Mouse (Mus musculus): ENCODE measurements at regions not wholly inside any gene's neighbourhood (a gene's known extent, or its start where the extent isn't known, plus 50 kb on each side); places are given as distances from the start of the nearest gene placed in this dataset.

DNA sequence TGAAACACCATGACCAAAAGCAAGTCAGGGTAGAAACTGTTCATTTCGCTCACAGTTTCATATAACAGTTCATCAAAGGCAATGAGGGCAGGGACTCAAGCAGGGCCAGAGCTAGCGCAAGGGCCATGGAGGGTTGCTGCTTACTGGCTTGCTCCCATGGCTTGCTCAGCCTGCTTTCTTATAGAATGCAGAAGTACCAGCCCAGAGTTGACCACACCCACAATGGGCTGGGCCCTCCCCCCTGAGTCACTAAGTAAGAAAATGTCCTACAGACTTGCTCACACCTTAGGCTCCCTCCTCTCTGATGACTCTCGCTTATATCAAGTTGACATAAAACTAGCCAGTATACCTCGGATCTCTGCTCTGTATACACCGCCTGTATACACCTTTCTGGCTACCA is 135.5 kb upstream of the Top1 start:
- no peak overlapping the region for H3K4me2 ChIP-seq (ENCODE audit: low read depth, low read length, poor library complexity, severe bottlenecking)
- no peak overlapping the region for H3K9ac ChIP-seq (replicated peaks; ENCODE audit: low read length, poor library complexity, severe bottlenecking)
- H3K4me1 ChIP-seq (ENCODE audit: insufficient read depth, low read length) = no peaks in the 10 kb centered on the region
- H3K9me3 ChIP-seq (ENCODE audit: low read length) = no peaks in the 10 kb centered on the region
- H3K27me3 ChIP-seq (ENCODE audit: insufficient read depth, low read length) = no peaks in the 10 kb centered on the region
- no peak for ATAC-seq (ENCODE audit: low FRiP score)
- no peak overlapping the region for H3K4me3 ChIP-seq (ENCODE audit: low read depth, low read length)
- 93% methylated on average over 5 of the region's 5 CpGs for WGBS
- no peak overlapping the region for H3K27ac ChIP-seq (ENCODE audit: low read depth, low read length)
- H3K36me3 ChIP-seq (ENCODE audit: insufficient read depth, low read length) = no peaks in the 10 kb centered on the region
- DNase-seq (ENCODE audit: low spot score) = no peak
- TF ChIP-seq CTCF (IDR thresholded peaks at IDR 0.05) = no peak

DNA sequence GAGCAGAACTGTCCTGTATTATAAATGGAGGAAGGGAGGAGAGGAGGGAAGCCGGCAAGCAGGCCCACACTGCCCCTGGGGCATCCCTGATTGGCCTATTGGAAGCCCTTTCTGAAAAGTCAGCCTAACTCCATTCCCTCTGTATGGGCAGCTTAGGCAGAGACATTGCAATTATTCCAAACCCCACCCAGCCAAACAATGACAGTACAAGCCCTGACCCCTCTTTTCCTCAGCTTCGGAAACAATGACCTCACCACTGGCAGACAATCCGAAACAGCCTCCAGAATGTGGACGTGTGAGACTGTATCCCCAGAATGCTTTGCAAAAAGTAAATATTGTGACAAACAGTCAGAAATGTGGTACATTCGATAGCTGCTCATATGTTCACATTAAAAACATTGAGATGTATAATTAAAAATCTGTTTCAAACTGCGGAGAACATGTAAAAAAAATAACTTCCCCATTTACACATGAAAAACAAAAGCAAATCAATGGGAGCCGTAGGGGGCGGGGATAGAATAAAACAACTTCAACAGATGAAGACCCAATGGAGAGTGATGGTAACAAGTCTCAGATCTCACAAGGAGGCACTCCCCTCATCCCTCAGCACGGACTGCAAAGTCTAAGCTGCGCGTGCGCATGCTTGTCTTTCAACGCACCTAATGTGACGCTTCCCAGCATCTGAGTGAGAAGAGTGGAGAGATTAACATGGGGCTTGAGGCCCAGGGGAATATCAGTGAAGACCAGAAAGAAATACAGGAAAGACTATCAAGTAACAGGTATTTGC is 134.9 kb upstream of the Top1 start:
- ATAC-seq (ENCODE audit: low FRiP score) (no peak), DNase-seq (ENCODE audit: low spot score) (no peak)
- no peak overlapping the region for H3K4me2 ChIP-seq (ENCODE audit: low read depth, low read length, poor library complexity, severe bottlenecking)
- no peak overlapping the region for H3K9ac ChIP-seq (replicated peaks; ENCODE audit: low read length, poor library complexity, severe bottlenecking)
- 49% methylated on average over 14 of the region's 14 CpGs for WGBS
- H3K9me3 ChIP-seq (ENCODE audit: low read length) = no peaks in the 10 kb centered on the region
- H3K36me3 ChIP-seq (ENCODE audit: insufficient read depth, low read length) = no peaks in the 10 kb centered on the region
- H3K27ac ChIP-seq (ENCODE audit: low read depth, low read length) = no peak overlapping the region
- no peak overlapping the region for H3K4me3 ChIP-seq (ENCODE audit: low read depth, low read length)
- H3K27me3 ChIP-seq (ENCODE audit: insufficient read depth, low read length) = no peaks in the 10 kb centered on the region
- no peak for TF ChIP-seq CTCF (IDR thresholded peaks at IDR 0.05)
- H3K4me1 ChIP-seq (ENCODE audit: insufficient read depth, low read length) = no peaks in the 10 kb centered on the region

DNA sequence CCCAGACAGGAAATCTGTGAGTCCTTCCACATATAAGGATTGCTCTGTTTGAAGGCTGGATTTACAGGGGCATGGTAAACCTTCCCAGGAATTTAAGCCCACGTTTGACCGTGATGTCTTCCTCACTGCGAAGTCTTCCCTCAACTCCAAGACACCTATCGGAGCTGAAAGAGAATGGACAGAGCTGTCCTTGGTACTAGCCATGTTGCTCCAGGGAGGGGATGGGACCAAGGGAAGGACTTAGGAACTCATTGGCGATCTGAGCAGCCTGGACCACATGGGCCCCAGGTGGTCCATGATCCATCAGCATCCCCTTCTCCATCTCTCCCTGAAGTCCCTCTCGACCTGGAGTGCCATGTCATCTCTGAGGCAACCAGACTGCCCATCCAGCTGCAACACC is 130.1 kb upstream of the Top1 start:
- WGBS = 66% methylated on average over 6 of the region's 6 CpGs
- DNase-seq (ENCODE audit: low spot score) = no peak
- H3K27me3 ChIP-seq (ENCODE audit: insufficient read depth, low read length) = no peaks in the 10 kb centered on the region
- H3K4me2 ChIP-seq (ENCODE audit: low read depth, low read length, poor library complexity, severe bottlenecking) = no peak overlapping the region
- no peak for TF ChIP-seq CTCF (IDR thresholded peaks at IDR 0.05)
- no peaks in the 10 kb centered on the region for H3K36me3 ChIP-seq (ENCODE audit: insufficient read depth, low read length)
- no peak overlapping the region for H3K27ac ChIP-seq (ENCODE audit: low read depth, low read length)
- no peak overlapping the region for H3K4me3 ChIP-seq (ENCODE audit: low read depth, low read length)
- ATAC-seq (ENCODE audit: low FRiP score) = no peak
- H3K9ac ChIP-seq (replicated peaks; ENCODE audit: low read length, poor library complexity, severe bottlenecking) = no peak overlapping the region
- no peaks in the 10 kb centered on the region for H3K4me1 ChIP-seq (ENCODE audit: insufficient read depth, low read length)
- H3K9me3 ChIP-seq (ENCODE audit: low read length) = no peaks in the 10 kb centered on the region

DNA sequence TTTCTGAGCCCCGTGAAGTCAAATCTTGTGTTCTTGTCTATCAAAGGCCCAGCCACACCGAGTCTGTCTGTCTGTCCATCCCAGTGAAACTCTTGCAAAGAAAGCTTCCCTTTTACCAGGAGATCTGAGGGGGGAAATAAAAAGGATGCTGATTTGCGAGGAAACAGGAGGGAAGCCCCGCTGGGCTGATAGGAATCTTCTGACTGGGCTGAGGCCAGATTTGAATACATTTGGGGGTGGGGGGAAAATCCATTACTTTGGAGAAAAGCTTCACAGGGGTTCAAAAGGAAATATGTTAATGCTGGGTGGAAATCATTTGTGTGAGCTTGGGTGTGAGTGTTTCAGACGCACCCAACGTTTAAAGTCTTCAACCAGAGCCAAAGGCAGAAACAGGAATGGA is 129.2 kb upstream of the Top1 start:
- 11% methylated on average over 6 of the region's 6 CpGs for WGBS
- ATAC-seq (ENCODE audit: low FRiP score) = no peak
- no peak for DNase-seq (ENCODE audit: low spot score)
- Histone ChIP-seq H3K27ac (ENCODE audit: low read depth, low read length) (no peak overlapping the region), H3K9ac (replicated peaks; ENCODE audit: low read length, poor library complexity, severe bottlenecking) (no peak overlapping the region), H3K27me3 (ENCODE audit: insufficient read depth, low read length) (no peaks in the 10 kb centered on the region), H3K4me1 (ENCODE audit: insufficient read depth, low read length) (no peaks in the 10 kb centered on the region), H3K36me3 (ENCODE audit: insufficient read depth, low read length) (no peaks in the 10 kb centered on the region), H3K4me3 (ENCODE audit: low read depth, low read length) (no peak overlapping the region), H3K9me3 (ENCODE audit: low read length) (no peaks in the 10 kb centered on the region), H3K4me2 (ENCODE audit: low read depth, low read length, poor library complexity, severe bottlenecking) (no peak overlapping the region)
- no peak for TF ChIP-seq CTCF (IDR thresholded peaks at IDR 0.05)

DNA sequence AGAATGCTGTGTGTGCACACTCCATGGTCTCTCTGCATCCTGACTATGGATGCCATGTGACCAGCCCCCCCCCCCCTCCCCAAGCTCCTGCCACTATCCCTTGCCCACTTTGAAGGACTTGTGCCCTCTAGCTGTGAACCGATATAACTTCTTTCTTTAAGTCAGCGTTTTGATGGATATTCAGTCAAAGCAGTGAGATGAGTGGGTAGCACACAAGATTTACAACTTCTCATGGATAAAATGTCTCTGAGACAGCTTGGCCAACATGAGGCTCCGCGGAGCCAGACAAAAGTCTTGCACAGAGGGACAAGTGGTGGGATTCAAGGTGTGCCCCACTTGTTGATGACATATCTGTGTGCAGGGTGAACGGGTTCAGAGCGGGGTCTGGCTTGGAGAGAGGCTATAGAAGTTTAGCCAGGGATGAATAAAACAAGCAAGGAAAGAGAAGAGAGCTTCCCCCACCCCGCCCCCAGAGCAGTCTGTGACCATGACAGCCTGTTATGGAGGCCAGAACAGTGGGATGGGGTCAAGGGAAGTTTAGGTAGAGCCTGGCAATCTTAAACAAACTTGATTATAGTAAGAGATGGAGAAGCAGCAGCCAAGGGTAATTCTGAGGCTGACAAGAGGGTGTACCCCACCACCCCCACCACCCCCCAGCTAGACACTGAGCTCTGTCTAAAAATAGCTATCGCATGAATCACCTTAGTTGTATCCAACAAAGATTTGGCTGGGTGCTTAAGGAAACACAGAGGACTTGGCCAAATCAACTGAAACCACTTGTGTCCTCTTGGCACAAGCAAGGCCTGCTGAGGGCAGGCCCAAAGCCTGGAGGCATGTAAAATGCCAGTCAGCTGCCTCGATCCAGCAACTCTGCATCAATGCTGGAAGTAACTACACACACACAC is 120.1 kb upstream of the Top1 start:
- Histone ChIP-seq H3K4me3 (ENCODE audit: low read depth, low read length) (no peak overlapping the region), H3K36me3 (ENCODE audit: insufficient read depth, low read length) (no peaks in the 10 kb centered on the region), H3K4me1 (ENCODE audit: insufficient read depth, low read length) (no peaks in the 10 kb centered on the region), H3K27ac (ENCODE audit: low read depth, low read length) (no peak overlapping the region), H3K27me3 (ENCODE audit: insufficient read depth, low read length) (no peaks in the 10 kb centered on the region), H3K9me3 (ENCODE audit: low read length) (no peaks in the 10 kb centered on the region), H3K9ac (replicated peaks; ENCODE audit: low read length, poor library complexity, severe bottlenecking) (no peak overlapping the region), H3K4me2 (ENCODE audit: low read depth, low read length, poor library complexity, severe bottlenecking) (no peak overlapping the region)
- ATAC-seq (ENCODE audit: low FRiP score) (no peak), DNase-seq (ENCODE audit: low spot score) (no peak)
- TF ChIP-seq CTCF (IDR thresholded peaks at IDR 0.05) = peak; percentile 10; the same call in 1 of the 2 replicates
- WGBS = 89% methylated on average over 9 of the region's 9 CpGs
